Mouse (Mus musculus) liver, adult 2 months (tissue): ENCODE results near the gene Prkd2. TPM values are rescaled to one million over a fixed set of nuclear protein-coding genes. Genes with fewer than 3 reads are reported as not detected.
A peak's percentile ranks its signal among the peaks of the same experiment; 100 is the strongest.

Experiments used
- DNase-seq: peaks from one replicate; pipeline ENCODE4 v3.0.0-alpha.2; 2011; ENCODE audit warnings: low read depth, low spot score; ENCODE audit errors: extremely low read depth
- H3K27ac ChIP-seq: fragments of 200-500 bp; replicated peaks from 2 replicates; pipeline ENCODE4 v1.5.1; 2012; ENCODE audit warnings: low read depth, mild to moderate bottlenecking, control low read depth, inconsistent platforms, low read length; ENCODE audit not compliant: insufficient read depth
- H3K27me3 ChIP-seq: fragments of 200-500 bp; 2 replicates; pipeline ENCODE4 v1.6.1; 2012; ENCODE audit warnings: mild to moderate bottlenecking, moderate library complexity, low read length, inconsistent platforms; ENCODE audit not compliant: control insufficient read depth, insufficient read depth
- H3K36me3 ChIP-seq: fragments of 200-500 bp; 2 replicates; pipeline ENCODE4 v1.6.1; 2012; ENCODE audit warnings: low read length, inconsistent platforms; ENCODE audit not compliant: control insufficient read depth, insufficient read depth
- H3K4me1 ChIP-seq: fragments of 200-500 bp; 2 replicates; pipeline ENCODE4 v1.6.1; 2011; ENCODE audit warnings: low read length; ENCODE audit not compliant: control insufficient read depth, insufficient read depth
- H3K4me3 ChIP-seq: fragments of 200-500 bp; 2 replicates; pipeline ENCODE4 v1.5.1; 2011; ENCODE audit warnings: low read depth, mild to moderate bottlenecking, control low read depth, low read length, moderate library complexity; ENCODE audit not compliant: insufficient read depth
- H3K79me2 ChIP-seq: fragments of 200-500 bp; 2 replicates; pipeline ENCODE4 v1.6.1; 2012; ENCODE audit warnings: inconsistent platforms, mild to moderate bottlenecking, low read length, moderate library complexity; ENCODE audit not compliant: control insufficient read depth, insufficient read depth
- H3K9ac ChIP-seq: fragments of 200-500 bp; 2 replicates; pipeline ENCODE4 v1.6.1; 2012; ENCODE audit warnings: low read depth, mild to moderate bottlenecking, control low read depth, inconsistent platforms, low read length
- CTCF ChIP-seq: fragments of 200-500 bp; IDR thresholded peaks from 2 replicates; pipeline ENCODE4 v1.5.1; 2011; ENCODE audit warnings: low read depth, low read length, control low read depth
- POLR2A ChIP-seq: fragments of 200-500 bp; IDR thresholded peaks from 2 replicates; pipeline ENCODE4 v1.6.1; 2011; ENCODE audit warnings: low read length, control low read depth; ENCODE audit not compliant: insufficient read depth; ENCODE audit errors: extremely low read depth
- WGBS: fragments of 180-500 bp; shearing (Covaris S2); methylation state at CpG from one replicate; pipeline ENCODE4 v1.1.7; 2018; 5-methylcytosine and 5-hydroxymethylcytosine counted together
- polyA plus RNA-seq: library from polyadenylated mRNA; depleted of rRNA; stranded (reverse); fragments of >200 nt; gene quantifications from 2 replicates; pipeline ENCODE4 v1.2.3, GENCODE M21; 2012
- total RNA-seq: library from RNA; depleted of rRNA; stranded (reverse); fragments of >200 nt; gene quantifications from 2 replicates; pipeline ENCODE4 v1.2.3, GENCODE M21; 2014

Prkd2 gene
- total and polyA plus RNA-seq, 2 experiments, result 2.5 to 11.7 TPM

GRCm38 (mm10) chr7:16885905-16886304 lies 43.2 kb downstream of the Prkd2 start:
- Histone ChIP-seq H3K27me3 (peaks cover 16% of the 10 kb centered on the region), H3K36me3 (no peaks in the 10 kb centered on the region), H3K4me1 (no peaks in the 10 kb centered on the region), H3K79me2 (no peaks in the 10 kb centered on the region), H3K27ac (no peak overlapping the region), H3K9ac (no peak overlapping the region), H3K4me3 (no peak overlapping the region)
- TF ChIP-seq CTCF (no peak), POLR2A (no peak)
- no peak for DNase-seq
- WGBS, result 57% methylated on average over 59 of the region's 59 CpGs

GRCm38 (mm10) chr7:16890536-16890935 lies 47.8 kb downstream of the Prkd2 start:
- Histone ChIP-seq H3K9ac (no peak overlapping the region), H3K27me3 (peaks cover 10% of the 10 kb centered on the region), H3K36me3 (no peaks in the 10 kb centered on the region), H3K79me2 (no peaks in the 10 kb centered on the region), H3K27ac (peak overlapping the region; percentile 49; the same call in 1 of the 2 replicates), H3K4me3 (no peak overlapping the region), H3K4me1 (no peaks in the 10 kb centered on the region)
- DNase-seq, result no peak
- TF ChIP-seq CTCF, result no peak
- TF ChIP-seq POLR2A, result no peak
- 56% methylated on average over 6 of the region's 6 CpGs for WGBS

- Histone ChIP-seq H3K36me3 (no peaks in the 10 kb centered on the region), H3K4me3 (no peak overlapping the region), H3K27me3 (peaks cover 6% of the 10 kb centered on the region), H3K4me1 (no peaks in the 10 kb centered on the region), H3K9ac (no peak overlapping the region), H3K27ac (peak overlapping the region; percentile 49), H3K79me2 (no peaks in the 10 kb centered on the region)
- no peak for TF ChIP-seq POLR2A
- TF ChIP-seq CTCF, result no peak
- WGBS, result 7% methylated on average over 23 of the region's 23 CpGs
- DNase-seq, result peak; percentile 15
Measured at GRCm38 (mm10) chr7:16890944-16891343, 48.2 kb downstream of the Prkd2 start.

- no peaks in the 10 kb centered on the region for H3K36me3 ChIP-seq
- H3K27ac ChIP-seq, result peak within 1 kb of the TSS; percentile 49
- no peaks in the 10 kb centered on the region for H3K4me1 ChIP-seq
- H3K9ac ChIP-seq, result no peak within 1 kb of the TSS
- TF ChIP-seq CTCF (peak; percentile 86), POLR2A (no peak)
- WGBS, result under 1% methylated on average over 30 of the region's 30 CpGs
- H3K27me3 ChIP-seq, result no peaks in the 10 kb centered on the region; the same call in 1 of the 2 replicates
- H3K4me3 ChIP-seq, result no peak within 1 kb of the TSS
- no peaks in the 10 kb centered on the region for H3K79me2 ChIP-seq
- peak; percentile 40 for DNase-seq
Measured at GRCm38 (mm10) chr7:16891641-16892351, 49.1 kb downstream of the Prkd2 start, which contains the start of gene Gng8. TSS of gene Gng8 (plus strand) at chr7:16891786.

GRCm38 (mm10) chr7:16892352-16892730 lies 49.6 kb downstream of the Prkd2 start:
- Histone ChIP-seq H3K27me3 (no peaks in the 10 kb centered on the region; the same call in 1 of the 2 replicates), H3K79me2 (no peaks in the 10 kb centered on the region), H3K9ac (no peak overlapping the region), H3K4me1 (no peaks in the 10 kb centered on the region), H3K36me3 (no peaks in the 10 kb centered on the region), H3K27ac (no peak overlapping the region), H3K4me3 (no peak overlapping the region)
- DNase-seq, result no peak
- WGBS, result 47% methylated on average over 9 of the region's 9 CpGs
- no peak for TF ChIP-seq CTCF

GRCm38 (mm10) chr7:16893612-16894011 lies 50.9 kb downstream of the Prkd2 start:
- Histone ChIP-seq H3K9ac (no peak overlapping the region), H3K79me2 (no peaks in the 10 kb centered on the region), H3K4me1 (no peaks in the 10 kb centered on the region), H3K36me3 (no peaks in the 10 kb centered on the region), H3K27me3 (no peaks in the 10 kb centered on the region; the same call in 1 of the 2 replicates), H3K4me3 (no peak overlapping the region), H3K27ac (no peak overlapping the region)
- 20% methylated on average over 6 of the region's 6 CpGs for WGBS
- TF ChIP-seq CTCF (no peak), POLR2A (no peak)
- DNase-seq, result no peak
